Mouse (Mus musculus): ENCODE measurements at regions not wholly inside any gene's neighbourhood (a gene's known extent, or its start where the extent isn't known, plus 50 kb on each side); places are given as distances from the start of the nearest gene placed in this dataset.
"Not testable (repeated sequence)": the region's sequence is repeated elsewhere in the genome, so short reads cannot be mapped to it uniquely, and the experiment has no call there.

DNA sequence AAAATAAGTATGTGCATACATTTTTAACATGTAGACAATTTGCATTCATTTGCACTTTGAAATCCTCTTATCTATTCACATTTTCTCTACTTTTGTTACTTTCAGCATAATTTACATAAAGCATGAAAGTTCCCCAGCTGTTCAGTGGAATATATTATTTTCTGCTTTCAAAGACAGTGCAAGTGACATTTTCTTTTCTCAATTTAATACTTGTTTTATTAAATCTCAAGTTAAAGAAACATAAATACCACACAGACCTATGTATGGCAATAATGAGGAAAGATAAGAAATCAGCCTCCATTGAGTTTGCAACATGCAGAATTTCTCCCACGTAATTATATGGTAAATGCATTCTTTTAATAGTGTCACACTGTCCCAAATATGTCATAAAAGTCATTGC lies 1168.1 kb upstream of the Gje1 start:
- H3K9me3 ChIP-seq: no peaks in the 10 kb centered on the region
- WGBS: 65% methylated on average over 1 of the region's 1 CpGs
- DNase-seq (ENCODE audit: low spot score): no peak

DNA sequence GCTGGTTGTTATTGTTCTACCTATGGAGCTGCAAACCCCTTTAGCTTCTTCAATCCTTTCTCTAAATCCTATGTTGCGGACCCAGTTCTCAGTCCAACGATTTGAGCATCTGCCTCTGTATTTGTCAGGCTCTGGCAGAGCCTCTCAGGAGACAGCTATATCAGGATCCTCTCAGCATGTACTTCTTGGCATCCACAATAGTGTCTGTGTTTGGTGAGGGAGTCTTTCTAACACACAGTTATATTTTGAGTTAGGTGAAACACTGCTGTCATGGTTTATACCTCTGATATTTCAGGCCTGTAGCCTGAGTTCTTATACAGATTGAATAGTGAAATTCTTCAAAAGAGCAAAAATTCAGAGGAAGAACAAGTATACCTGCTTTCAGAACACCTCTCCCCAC lies 1150.0 kb upstream of the Gje1 start:
- no peaks in the 10 kb centered on the region for H3K9me3 ChIP-seq
- H3K4me1 ChIP-seq: no peaks in the 10 kb centered on the region
- WGBS: 78% methylated on average over 2 of the region's 2 CpGs
- H3K27me3 ChIP-seq (ENCODE audit: insufficient read depth, poor library complexity, severe bottlenecking): no peaks in the 10 kb centered on the region
- no peak overlapping the region for H3K4me3 ChIP-seq
- DNase-seq (ENCODE audit: low spot score): no peak
- no peak overlapping the region for H3K27ac ChIP-seq
- H3K36me3 ChIP-seq: no peaks in the 10 kb centered on the region

More for the DNA sequence above, 1168.1 kb upstream of the Gje1 start:
- Histone ChIP-seq H3K36me3 (no peaks in the 10 kb centered on the region), H3K27ac (no peak overlapping the region), H3K4me1 (no peaks in the 10 kb centered on the region), H3K27me3 (ENCODE audit: insufficient read depth, poor library complexity, severe bottlenecking) (no peaks in the 10 kb centered on the region), H3K4me3 (no peak overlapping the region)

DNA sequence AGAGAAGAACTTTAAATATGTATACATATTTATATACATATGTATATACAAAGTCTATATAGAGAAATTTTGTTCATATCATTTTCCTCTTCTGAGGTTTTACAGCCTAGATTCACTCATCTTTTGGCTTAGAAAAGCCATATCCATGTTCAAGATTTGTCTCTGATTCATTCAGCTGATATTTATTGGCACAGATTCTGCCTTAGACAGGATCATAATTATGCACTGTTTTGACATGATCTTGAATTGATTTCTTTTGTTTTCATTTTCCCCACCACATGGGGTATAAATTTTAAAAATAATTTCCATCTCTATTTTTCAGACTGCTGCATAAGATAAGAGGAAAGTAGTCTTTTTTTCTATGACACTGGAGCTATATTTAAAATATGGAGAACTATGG lies 1148.9 kb upstream of the Gje1 start:
- Histone ChIP-seq H3K4me3 (no peak overlapping the region), H3K9me3 (no peaks in the 10 kb centered on the region), H3K4me1 (no peaks in the 10 kb centered on the region), H3K36me3 (no peaks in the 10 kb centered on the region), H3K27me3 (ENCODE audit: insufficient read depth, poor library complexity, severe bottlenecking) (no peaks in the 10 kb centered on the region), H3K27ac (no peak overlapping the region)
- DNase-seq (ENCODE audit: low spot score): no peak

DNA sequence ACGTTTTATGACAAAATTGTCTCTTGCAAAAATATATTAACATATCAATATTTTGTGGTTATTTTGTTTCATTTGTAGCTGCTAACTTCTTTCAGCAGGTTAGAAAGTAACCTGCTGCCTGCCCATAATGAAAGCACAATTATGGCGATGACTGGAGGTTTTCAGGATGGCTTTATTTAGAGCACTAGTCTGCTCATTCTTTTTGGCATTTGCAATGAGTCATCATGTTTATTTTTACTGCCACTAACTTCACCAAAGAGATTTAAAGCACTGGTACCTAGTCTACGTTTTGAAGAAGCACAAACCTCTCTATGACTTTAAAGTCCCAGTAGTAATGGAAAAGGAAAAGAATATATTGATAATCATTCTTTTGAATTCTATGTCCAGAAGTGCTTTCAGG lies 1123.4 kb upstream of the Gje1 start:
- Histone ChIP-seq H3K4me1 (no peaks in the 10 kb centered on the region), H3K27ac (no peak overlapping the region), H3K4me3 (no peak overlapping the region), H3K27me3 (ENCODE audit: insufficient read depth, poor library complexity, severe bottlenecking) (no peaks in the 10 kb centered on the region), H3K36me3 (no peaks in the 10 kb centered on the region), H3K9me3 (no peaks in the 10 kb centered on the region)
- no peak for DNase-seq (ENCODE audit: low spot score)
- WGBS: 58% methylated on average over 3 of the region's 3 CpGs

DNA sequence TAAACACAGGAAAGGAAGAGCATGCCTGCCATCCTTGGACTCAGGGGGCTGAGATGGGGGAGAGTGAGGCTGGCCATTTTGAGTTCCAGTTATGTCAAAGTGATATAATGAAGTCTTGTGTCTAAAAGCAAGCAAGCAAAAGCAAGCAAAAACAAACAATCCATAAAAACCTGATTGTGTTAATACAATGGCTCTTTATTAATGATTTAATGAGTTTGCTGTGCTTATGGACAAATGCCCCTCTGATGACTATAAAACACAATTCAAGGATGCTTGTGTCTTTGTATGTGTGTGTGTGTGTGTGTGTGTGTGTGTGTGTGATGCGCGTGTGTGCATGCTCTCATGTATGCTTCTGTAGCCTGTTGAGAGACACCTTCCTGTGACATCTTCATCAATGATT lies 1114.3 kb upstream of the Gje1 start:
- no peak for DNase-seq (ENCODE audit: low spot score)
- Histone ChIP-seq H3K36me3 (no peaks in the 10 kb centered on the region), H3K4me3 (no peak overlapping the region), H3K9me3 (no peaks in the 10 kb centered on the region), H3K27me3 (ENCODE audit: insufficient read depth, poor library complexity, severe bottlenecking) (no peaks in the 10 kb centered on the region), H3K4me1 (no peaks in the 10 kb centered on the region), H3K27ac (no peak overlapping the region)
- 97% methylated on average over 2 of the region's 2 CpGs for WGBS

DNA sequence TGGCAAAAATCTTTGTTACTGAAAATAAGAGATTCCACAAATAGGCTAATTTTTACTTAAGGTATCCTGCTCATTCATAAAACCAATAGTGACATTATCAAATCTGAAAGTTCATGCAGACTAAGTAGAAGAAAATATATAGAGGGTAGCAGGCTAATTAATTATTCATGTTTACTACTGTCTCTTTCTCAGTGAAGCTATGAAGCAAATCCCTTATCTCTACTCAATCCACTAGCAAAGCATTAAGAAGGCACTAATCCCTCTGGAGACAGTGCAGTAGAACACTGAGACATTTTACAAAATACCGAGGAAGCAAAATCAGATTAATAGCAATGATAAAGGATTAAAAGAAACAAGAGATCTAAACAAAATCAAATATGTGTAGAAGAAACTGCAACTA lies 1107.4 kb upstream of the Gje1 start:
- 73% methylated on average over 1 of the region's 1 CpGs for WGBS
- Histone ChIP-seq H3K9me3 (no peaks in the 10 kb centered on the region), H3K36me3 (no peaks in the 10 kb centered on the region), H3K27me3 (ENCODE audit: insufficient read depth, poor library complexity, severe bottlenecking) (no peaks in the 10 kb centered on the region), H3K27ac (no peak overlapping the region), H3K4me1 (no peaks in the 10 kb centered on the region), H3K4me3 (no peak overlapping the region)
- no peak for DNase-seq (ENCODE audit: low spot score)

DNA sequence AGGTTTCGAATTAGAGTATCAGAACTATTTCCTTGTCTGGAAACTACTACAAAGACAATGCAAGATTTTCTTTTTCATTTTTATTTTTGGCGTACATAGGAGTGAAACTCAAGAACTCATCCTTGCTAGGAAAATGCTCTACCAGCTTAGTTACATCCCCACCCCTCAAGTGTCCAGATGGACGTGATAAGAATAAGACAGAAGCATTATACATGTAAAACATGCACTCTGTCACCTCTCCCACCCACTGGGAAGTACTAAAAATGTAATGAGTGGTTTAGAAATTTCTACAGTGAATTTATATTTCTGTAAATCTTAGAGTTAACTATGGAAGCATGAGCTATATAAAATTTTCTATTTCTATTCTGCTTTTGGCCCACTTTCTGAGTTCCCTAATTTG lies 1089.3 kb upstream of the Gje1 start:
- Histone ChIP-seq H3K4me3 (no peak overlapping the region), H3K27ac (no peak overlapping the region), H3K36me3 (no peaks in the 10 kb centered on the region), H3K9me3 (no peaks in the 10 kb centered on the region), H3K4me1 (no peaks in the 10 kb centered on the region), H3K27me3 (ENCODE audit: insufficient read depth, poor library complexity, severe bottlenecking) (no peaks in the 10 kb centered on the region)
- WGBS: 69% methylated on average over 3 of the region's 3 CpGs
- DNase-seq (ENCODE audit: low spot score): no peak

DNA sequence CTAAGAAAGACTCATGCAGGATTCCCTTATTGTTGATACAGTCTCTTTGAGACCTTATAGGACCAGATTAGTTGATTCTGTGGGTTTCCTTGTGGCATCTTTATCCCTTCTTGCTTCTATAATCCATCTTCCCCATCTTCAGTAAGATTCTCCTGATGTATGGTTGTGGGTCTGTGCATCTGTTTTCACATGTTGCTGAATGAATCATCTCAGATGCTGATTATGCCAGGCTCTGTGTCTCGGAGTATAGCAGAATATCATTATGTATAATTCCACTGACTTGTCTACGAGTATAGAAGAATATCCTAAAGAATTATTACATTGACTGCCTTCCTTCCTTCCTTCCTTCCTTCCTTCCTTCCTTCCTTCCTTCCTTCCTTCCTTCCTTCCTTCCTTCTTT lies 1087.8 kb upstream of the Gje1 start:
- Histone ChIP-seq H3K4me1 (no peaks in the 10 kb centered on the region), H3K4me3 (no peak overlapping the region), H3K36me3 (no peaks in the 10 kb centered on the region), H3K9me3 (no peaks in the 10 kb centered on the region), H3K27me3 (ENCODE audit: insufficient read depth, poor library complexity, severe bottlenecking) (no peaks in the 10 kb centered on the region), H3K27ac (no peak overlapping the region)
- 77% methylated on average over 2 of the region's 2 CpGs for WGBS
- no peak for DNase-seq (ENCODE audit: low spot score)

DNA sequence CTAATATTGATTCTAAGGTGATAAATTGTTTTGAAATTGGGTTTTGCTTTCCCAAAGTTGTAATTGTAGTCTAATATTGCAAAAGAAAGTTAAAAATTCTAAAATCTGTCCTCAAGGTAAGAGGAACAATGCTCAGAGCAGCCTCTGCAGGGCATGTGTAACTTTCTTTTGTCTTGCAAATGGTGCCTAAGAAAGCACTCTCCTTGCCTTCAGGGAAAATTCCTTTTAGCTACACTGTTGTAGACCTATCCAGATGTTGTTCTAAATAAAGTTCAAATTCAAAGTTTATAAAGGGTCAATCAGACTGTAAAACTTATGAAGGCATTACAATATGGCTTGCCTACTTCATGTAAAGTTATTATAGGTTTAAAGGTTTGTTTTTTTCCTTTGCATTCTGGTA lies 1075.2 kb upstream of the Gje1 start:
- not testable (repeated sequence) for H3K36me3 ChIP-seq; H3K4me1 ChIP-seq; H3K27me3 ChIP-seq (ENCODE audit: insufficient read depth, poor library complexity, severe bottlenecking); H3K27ac ChIP-seq; H3K9me3 ChIP-seq; H3K4me3 ChIP-seq; DNase-seq (ENCODE audit: low spot score)

DNA sequence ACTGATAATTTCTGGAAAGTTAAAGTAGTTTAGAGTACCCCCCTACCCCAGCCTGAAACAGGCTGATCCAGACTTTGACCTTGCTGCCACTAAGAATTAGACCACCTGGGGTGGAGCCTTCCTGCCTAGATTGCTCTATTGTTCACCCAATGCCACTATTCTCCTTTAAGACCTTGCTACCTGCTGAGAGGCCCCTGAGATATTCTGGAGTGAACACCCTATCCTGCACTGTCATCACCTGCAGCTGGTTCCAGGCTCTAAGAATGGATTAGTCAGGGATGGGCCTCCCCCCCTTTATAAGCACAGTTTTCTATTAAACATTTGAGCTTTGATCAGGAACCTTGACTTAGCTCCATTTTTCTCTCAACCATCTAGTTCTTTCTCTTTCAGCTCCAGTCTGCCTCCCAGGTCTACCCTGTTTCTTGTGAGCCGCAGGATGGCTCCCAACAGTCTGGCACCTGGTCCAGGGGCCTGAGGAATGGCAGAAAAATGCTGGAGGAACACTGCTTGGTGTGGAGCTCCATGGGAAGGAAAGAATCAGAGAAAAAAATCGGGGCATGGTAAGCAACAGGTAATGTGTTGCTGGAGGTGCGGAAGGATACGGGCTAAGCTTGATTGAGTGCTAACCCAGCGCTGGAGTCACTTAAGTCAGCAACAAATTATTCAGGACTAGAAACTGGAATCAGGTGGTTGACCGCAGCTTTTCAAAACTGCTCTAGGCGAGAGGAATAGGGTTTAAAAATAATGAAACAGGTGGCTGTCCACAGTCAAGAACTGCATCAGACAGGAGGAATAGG lies 1073.7 kb upstream of the Gje1 start:
- Histone ChIP-seq H3K27me3 (ENCODE audit: insufficient read depth, poor library complexity, severe bottlenecking) (no peaks in the 10 kb centered on the region), H3K9me3 (no peaks in the 10 kb centered on the region), H3K27ac (no peak overlapping the region), H3K36me3 (no peaks in the 10 kb centered on the region), H3K4me3 (no peak overlapping the region), H3K4me1 (no peaks in the 10 kb centered on the region)
- DNase-seq (ENCODE audit: low spot score): no peak
- WGBS: 40% methylated on average over 7 of the region's 7 CpGs

DNA sequence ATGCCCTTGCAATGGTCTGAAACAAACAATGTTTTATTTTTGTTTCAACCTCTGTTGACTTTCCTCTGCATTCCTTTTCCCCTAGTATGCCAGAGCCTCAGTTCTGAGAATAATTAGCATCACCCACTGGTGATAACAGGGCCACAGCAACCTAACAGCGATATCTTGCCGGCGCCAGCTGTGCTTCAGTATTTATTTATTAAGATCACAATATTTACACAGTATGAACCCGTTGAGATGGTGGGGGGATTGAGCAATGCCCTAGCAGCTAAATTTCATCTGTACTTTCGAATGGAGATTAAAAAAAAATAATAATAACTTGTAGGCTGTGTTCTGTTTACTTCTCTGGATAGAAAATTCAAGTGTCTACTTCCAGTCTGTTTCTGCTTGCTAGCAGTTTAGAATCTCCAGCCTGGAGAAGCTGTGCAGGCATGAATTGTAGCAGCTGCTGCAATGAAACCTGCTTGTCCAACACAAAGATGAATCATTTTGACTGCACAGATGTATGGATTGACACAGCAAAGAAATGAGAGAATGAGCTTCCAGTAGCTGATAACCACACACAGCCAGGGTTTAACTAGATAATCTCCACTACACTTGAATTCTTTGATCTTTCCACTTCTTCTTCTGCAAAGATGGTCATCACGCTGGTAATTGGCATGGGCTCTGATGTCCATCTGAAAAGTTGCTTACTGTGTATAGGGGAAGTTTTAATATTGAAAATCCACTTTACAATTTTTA lies 1042.1 kb upstream of the Gje1 start:
- no peak for DNase-seq (ENCODE audit: low spot score)
- peaks cover 9% of the 10 kb centered on the region; the same call in 1 of the 2 replicates for H3K4me1 ChIP-seq
- H3K27me3 ChIP-seq (ENCODE audit: insufficient read depth, poor library complexity, severe bottlenecking): no peaks in the 10 kb centered on the region
- peak overlapping the region; percentile 32 for H3K4me3 ChIP-seq
- H3K27ac ChIP-seq: no peak overlapping the region
- no peaks in the 10 kb centered on the region for H3K9me3 ChIP-seq
- no peaks in the 10 kb centered on the region for H3K36me3 ChIP-seq
- 23% methylated on average over 6 of the region's 6 CpGs for WGBS

DNA sequence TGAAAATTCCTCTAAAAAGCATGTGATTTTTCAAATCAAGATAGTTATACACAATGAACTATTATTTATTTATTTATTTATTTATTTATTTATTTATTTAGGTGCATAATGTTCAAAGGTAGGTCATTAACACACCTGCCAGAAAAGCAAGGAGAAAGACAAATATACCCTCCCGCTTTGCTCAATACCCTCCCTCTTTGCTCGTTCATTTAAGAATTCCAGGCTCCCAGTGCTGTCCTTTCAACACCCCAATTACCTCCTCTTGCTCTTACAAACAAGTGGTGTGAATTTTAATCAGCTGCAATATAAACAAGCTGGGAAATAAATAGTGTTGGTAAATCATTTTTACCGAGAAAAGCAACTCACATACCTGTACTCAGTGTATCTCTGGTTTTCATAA lies 1041.6 kb upstream of the Gje1 start:
- no peak for DNase-seq (ENCODE audit: low spot score)
- no peaks in the 10 kb centered on the region for H3K9me3 ChIP-seq
- peaks cover 9% of the 10 kb centered on the region; the same call in 1 of the 2 replicates for H3K4me1 ChIP-seq
- 14% methylated on average over 3 of the region's 3 CpGs for WGBS
- H3K36me3 ChIP-seq: no peaks in the 10 kb centered on the region
- no peak overlapping the region for H3K27ac ChIP-seq
- peak overlapping the region; percentile 32 for H3K4me3 ChIP-seq
- H3K27me3 ChIP-seq (ENCODE audit: insufficient read depth, poor library complexity, severe bottlenecking): no peaks in the 10 kb centered on the region

DNA sequence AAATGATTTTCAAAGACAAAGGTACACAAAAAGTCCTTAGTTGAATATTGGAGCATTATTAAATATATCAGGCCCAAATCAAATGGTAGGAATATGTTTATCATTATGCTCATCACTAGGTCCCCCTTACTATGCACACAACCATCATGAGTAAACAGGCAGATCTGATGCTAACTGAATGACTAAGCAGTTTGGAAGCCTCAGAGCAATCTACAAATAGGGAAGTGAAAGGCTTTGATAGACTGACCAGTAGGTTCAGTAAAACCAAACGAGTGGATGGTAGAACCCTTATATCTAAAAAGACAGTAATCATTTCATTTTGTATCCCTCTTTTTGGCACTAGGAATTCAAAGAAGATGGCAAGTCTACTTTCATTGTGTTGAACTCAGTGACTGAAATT lies 1039.5 kb upstream of the Gje1 start:
- Histone ChIP-seq H3K4me1 (peaks cover 9% of the 10 kb centered on the region; the same call in 1 of the 2 replicates), H3K27me3 (ENCODE audit: insufficient read depth, poor library complexity, severe bottlenecking) (no peaks in the 10 kb centered on the region), H3K36me3 (no peaks in the 10 kb centered on the region), H3K4me3 (no peak overlapping the region), H3K9me3 (no peaks in the 10 kb centered on the region), H3K27ac (no peak overlapping the region)
- DNase-seq (ENCODE audit: low spot score): no peak
- 50% methylated on average over 1 of the region's 1 CpGs for WGBS

All from heart, embryonic 10.5 days (tissue).